Mouse (Mus musculus) left cerebral cortex, postnatal 36 days (tissue): ENCODE data around the gene Fgfr2. TPM values are rescaled to one million over a fixed set of nuclear protein-coding genes. Genes with fewer than 3 reads are reported as not detected.
A peak's percentile ranks its signal among the peaks of the same experiment; 100 is the strongest.
"Not testable (repeated sequence)": the region's sequence is repeated elsewhere in the genome, so short reads cannot be mapped to it uniquely, and the experiment has no call there.

ENCODE experiments used
- DNase-seq, 2 experiments: peaks; one replicate each; pipeline ENCODE4 v3.0.0; 2021 to 2022; ENCODE audit warnings: low spot score in 2 of 2, mixed read lengths in 1 of 2
- intact Hi-C: fragments of 180-260 bp; cut with DNase I; formaldehyde crosslinking; loops from one replicate; pipeline ENCODE4 v1.15.1; 2025
- total RNA-seq, 2 experiments: library from RNA; stranded (reverse); gene quantifications; 2 replicates each; pipeline ENCODE4 v1.2.3; 2021

Fgfr2 gene
- total RNA-seq, 2 experiments from 2014 or later = 41.6 to 46.6 TPM

GRCm38 (mm10) chr7:133121661-133122378 is 1.3 kb downstream of the Fgfr2 start:
- intact Hi-C loops = loop anchor here (5.0 kb wide), 2 partner anchors 90 to 515 kb away; partner anchors contain the start of gene Edrf1

GRCm38 (mm10) chr7:133121080-133121607 is 2.0 kb downstream of the Fgfr2 start:
- DNase-seq = no peak
- intact Hi-C loops = loop anchor here (5.0 kb wide), 2 partner anchors 89 to 516 kb away; partner anchors contain the start of gene Edrf1

More at GRCm38 (mm10) chr7:133121661-133122378, 1.3 kb downstream of the Fgfr2 start:
- DNase-seq = peak; percentile 45 to 47

DNA sequence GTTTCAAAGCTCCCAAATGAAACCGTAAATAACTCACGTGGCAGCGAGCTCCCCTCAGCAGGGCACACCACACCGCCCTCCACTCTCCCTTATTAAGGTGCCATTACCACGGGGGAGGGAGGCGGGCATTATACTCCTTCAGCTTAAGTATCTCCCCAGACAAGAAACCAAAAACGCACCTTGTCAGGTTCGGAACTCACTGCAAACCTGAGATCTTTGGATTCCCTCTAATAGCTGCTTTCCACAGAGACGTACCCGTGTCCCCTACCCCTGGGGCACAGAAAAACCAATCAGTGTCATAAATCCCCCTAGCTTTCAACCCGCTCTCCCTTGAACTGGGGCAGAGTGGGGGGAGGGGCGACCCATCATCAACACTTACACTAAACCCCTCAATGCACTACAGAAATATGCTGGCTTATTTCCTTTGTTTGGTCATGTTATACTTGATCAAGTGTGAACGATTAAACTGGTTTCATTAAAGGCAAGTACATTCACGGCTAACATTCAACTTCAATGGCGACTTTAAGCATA is 2.9 kb downstream of the Fgfr2 start:
- intact Hi-C loops = loop anchor here (5.0 kb wide), 2 partner anchors 88 to 517 kb away; partner anchors contain the start of gene Edrf1
- no peak for DNase-seq

DNA sequence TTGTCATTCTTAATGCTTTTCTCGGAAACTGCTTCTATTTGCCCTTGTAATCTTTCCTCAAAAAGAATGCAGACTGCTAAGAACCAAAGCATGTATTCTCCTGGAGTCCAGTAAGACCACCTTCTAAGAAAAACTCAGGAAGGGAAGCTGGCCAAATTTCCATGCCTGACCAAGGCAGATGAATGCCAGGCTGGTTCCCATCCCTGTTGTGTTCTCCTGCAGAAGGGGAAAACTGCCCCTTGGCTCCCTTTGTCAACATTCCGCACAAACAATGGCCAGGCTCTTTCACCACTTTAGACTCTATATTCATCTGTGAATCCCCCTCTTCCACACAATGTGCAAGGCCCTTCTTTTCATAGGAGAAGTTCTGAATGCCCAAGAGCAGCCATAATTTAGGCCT is 5.3 kb downstream of the Fgfr2 start:
- intact Hi-C loops = no loop called here
- DNase-seq = no peak

GRCm38 (mm10) chr7:133116542-133116941 is 6.6 kb downstream of the Fgfr2 start:
- intact Hi-C loops = no loop called here

DNA sequence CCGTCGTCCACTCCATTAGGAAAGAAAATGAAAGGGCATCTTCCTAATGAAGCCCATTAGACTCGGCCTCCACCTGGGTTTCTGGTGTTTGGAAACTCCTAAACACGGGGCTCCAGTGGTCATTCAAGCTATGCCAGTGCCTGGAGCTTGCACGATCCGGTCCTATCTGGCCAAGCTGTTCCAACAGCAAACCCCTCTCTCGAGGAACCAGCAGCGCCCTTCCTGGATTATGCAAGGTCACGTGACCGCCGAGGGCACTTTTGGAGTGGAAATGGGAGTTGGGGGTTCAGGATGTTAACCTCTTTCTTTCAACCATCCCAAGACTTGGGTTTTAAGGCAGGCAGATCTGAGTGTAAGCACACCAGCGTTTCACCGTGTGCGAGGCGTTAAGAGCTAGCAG is 7.3 kb downstream of the Fgfr2 start:
- intact Hi-C loops = no loop called here
- no peak for DNase-seq

More at GRCm38 (mm10) chr7:133116542-133116941, 6.6 kb downstream of the Fgfr2 start:
- DNase-seq = no peak

DNA sequence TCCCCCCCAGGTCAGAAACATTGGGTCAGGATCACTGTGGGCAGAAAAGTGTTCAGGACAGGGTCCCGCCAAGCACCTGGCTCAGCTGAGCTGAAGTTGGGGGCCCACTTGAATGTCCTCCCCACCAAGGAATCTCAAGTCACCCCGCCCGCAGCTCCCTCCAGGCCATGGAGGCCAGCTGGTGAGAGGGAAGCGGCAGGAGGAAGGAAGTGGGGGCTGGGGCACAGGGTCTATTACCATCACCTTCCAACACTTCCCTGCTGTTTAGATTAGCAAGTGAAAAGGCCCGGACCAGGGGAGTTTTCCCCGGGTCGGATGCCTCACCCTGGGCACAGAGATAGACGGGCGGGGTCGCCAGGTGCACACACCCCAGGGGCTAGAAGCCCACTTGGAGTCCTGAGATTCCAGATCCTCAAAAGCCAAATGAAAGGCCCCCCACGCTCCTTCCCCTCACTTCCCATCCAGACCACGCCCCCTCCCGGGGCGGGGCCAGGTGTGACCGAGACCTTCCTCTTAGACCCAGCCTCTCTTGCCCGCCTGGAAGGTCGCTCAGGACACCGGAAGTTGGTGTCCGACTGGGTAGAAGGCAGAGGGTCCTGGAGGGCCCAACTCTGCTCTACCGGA is 8.2 kb downstream of the Fgfr2 start:
- no peak for DNase-seq
- intact Hi-C loops = no loop called here

GRCm38 (mm10) chr7:133113185-133113895 is 9.8 kb downstream of the Fgfr2 start:
- no peak for DNase-seq
- intact Hi-C loops = no loop called here

GRCm38 (mm10) chr7:133112351-133112831 is 10.8 kb downstream of the Fgfr2 start:
- intact Hi-C loops = no loop called here
- DNase-seq = no peak

GRCm38 (mm10) chr7:133109442-133109841 is 13.7 kb downstream of the Fgfr2 start:
- no peak for DNase-seq
- intact Hi-C loops = loop anchor here (5.0 kb wide), 1 partner anchor 503 kb away; no protein-coding TSS in a partner anchor

GRCm38 (mm10) chr7:133108695-133109094 is 14.5 kb downstream of the Fgfr2 start:
- DNase-seq = peak; percentile 33 to 40
- intact Hi-C loops = loop anchor here (5.0 kb wide), 1 partner anchor 504 kb away; no protein-coding TSS in a partner anchor

GRCm38 (mm10) chr7:133102578-133102977 is 20.6 kb downstream of the Fgfr2 start:
- intact Hi-C loops = no loop called here
- no peak for DNase-seq

GRCm38 (mm10) chr7:133101070-133101469 is 22.1 kb downstream of the Fgfr2 start:
- intact Hi-C loops = no loop called here
- DNase-seq = no peak

DNA sequence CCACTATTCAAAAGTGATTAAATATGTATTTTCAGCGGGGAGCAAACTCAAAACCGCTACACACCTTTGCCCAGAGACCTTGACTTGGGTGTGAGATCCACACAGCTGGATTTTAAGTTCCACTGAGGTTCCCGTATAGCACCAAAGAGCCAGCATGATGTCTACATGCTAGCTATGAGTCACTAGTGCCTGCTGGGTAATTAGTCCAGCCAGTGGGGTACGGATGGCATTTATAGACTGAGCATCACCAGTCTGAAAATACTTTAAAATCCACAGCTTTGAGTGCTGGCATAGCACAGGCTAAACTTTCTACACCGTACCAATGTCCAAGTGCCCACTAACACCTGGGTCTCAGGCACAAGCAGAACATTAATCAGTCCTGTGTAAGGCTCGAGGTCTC is 23.0 kb downstream of the Fgfr2 start:
- intact Hi-C loops = no loop called here
- DNase-seq = no peak

GRCm38 (mm10) chr7:133099266-133099665 is 23.9 kb downstream of the Fgfr2 start:
- intact Hi-C loops = no loop called here

DNA sequence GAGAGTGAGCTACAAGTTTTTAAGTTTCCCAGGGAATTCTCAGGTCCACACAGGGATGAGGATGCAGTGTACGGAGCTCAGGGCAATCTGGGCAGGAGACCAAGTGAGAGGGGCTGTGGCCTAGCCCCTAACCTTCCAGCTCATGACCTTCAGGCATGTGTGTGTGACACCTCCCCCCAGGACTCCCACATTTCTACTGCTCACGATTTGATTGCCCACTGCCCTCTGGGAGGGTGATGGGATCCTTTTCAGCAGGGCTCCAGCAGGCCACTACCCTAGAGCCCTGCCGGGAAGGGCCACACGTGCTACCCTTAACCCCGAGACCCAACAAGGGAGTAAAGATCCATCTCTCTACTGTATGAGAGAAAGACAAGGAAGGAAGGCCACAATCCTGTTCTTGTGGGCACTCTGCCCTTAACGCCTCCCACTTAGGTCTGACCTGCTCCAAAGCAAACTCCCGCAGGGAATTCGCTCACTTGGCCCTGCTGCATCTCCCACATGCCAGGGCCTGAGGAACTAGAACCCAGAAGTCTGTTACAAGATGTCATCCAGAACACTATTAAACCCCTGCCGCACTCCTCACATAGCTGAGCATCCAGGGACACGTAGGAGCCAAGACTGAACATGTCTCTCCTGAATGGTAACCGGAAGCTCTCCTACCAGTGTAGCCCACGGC is 24.9 kb downstream of the Fgfr2 start:
- intact Hi-C loops = no loop called here
- no peak for DNase-seq

More at GRCm38 (mm10) chr7:133099266-133099665, 23.9 kb downstream of the Fgfr2 start:
- DNase-seq = no peak

- intact Hi-C loops = not testable (repeated sequence)
Observed at GRCm38 (mm10) chr7:133095610-133096009, 27.5 kb downstream of the Fgfr2 start.

DNA sequence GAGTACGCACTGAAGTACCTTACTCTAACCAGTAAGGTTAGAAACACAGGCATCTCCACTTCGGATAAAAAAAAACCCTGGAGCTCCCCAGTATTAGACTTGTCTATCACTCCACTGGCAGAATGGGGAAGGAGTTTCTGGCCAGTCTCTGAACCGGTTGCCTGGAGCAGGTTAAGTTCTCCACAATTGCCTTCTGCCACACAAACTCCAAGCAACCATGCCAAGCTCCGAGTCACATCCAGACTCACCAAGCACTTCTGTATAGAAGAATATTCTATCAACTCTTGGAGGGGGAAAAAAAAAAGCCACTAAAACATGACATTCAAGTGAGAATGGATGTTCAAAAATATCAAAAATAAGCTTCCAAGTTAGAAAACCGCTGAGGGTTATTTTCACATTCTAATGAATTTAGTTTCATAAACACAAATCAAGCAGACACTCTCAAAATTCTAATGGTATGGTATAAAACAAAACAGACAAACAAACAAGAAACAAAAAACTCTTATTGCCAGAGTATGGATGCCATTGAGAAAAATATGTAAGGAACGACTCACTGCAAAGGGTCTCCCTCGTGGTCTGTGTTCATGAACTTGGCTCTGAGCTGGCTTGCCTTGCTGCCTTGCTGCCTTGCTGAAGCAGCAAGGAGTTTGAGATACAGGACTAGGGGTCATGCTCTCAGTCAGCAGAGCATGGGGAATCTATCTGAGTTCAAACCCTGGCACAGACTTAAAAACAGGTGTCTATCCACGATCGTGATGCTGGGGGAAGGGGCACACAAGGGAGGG is 28.2 kb downstream of the Fgfr2 start:
- intact Hi-C loops = no loop called here
- DNase-seq = no peak

More at GRCm38 (mm10) chr7:133095610-133096009, 27.5 kb downstream of the Fgfr2 start:
- not testable (repeated sequence) for DNase-seq
